Mouse (Mus musculus) myocyte (in vitro differentiated cells): ENCODE results near the gene Cdk5r1.

ENCODE experiments used
- CEBPB ChIP-seq: IDR thresholded peaks from 2 replicates; pipeline ENCODE4 v1.6.1; 2011; ENCODE audit warnings: mild to moderate bottlenecking, moderate library complexity; ENCODE audit not compliant: poor library complexity, insufficient read depth, severe bottlenecking
- E2F4 ChIP-seq: IDR thresholded peaks from one replicate; pipeline ENCODE4 v1.6.1; 2011; ENCODE audit warnings: mild to moderate bottlenecking, control low read depth, moderate library complexity; ENCODE audit not compliant: insufficient read depth
- MAX ChIP-seq: IDR thresholded peaks from one replicate; pipeline ENCODE4 v1.6.1; 2011; ENCODE audit warnings: low read depth, mild to moderate bottlenecking, control low read depth
- MYOD1 ChIP-seq, 3 experiments: IDR thresholded peaks; one replicate each; pipeline ENCODE4 v1.6.1; 2011; ENCODE audit warnings: control low read depth in 2 of 3, low read depth in 2 of 3, mild to moderate bottlenecking in 2 of 3, moderate library complexity in 1 of 3; ENCODE audit not compliant: insufficient read length in 2 of 3, control insufficient read depth in 1 of 3
- MYOG ChIP-seq, 3 experiments: IDR thresholded peaks; one replicate each; pipeline ENCODE4 v1.6.1; 2011; ENCODE audit warnings: control low read depth in 2 of 3, low read depth in 2 of 3, mild to moderate bottlenecking in 2 of 3; ENCODE audit not compliant: insufficient read length in 2 of 3, control insufficient read depth in 1 of 3, insufficient read depth in 1 of 3
- POLR2A ChIP-seq: IDR thresholded peaks from one replicate; pipeline ENCODE4 v1.6.1; 2011; ENCODE audit warnings: low read depth, mild to moderate bottlenecking, control low read depth, moderate library complexity; ENCODE audit not compliant: insufficient read length
- POLR2AphosphoS2 ChIP-seq: IDR thresholded peaks from one replicate; pipeline ENCODE4 v1.6.1; 2011; ENCODE audit warnings: low read depth, control low read depth; ENCODE audit not compliant: insufficient read length
- REST ChIP-seq: IDR thresholded peaks from one replicate; pipeline ENCODE4 v1.6.1; 2011; ENCODE audit warnings: mild to moderate bottlenecking, control low read depth, moderate library complexity; ENCODE audit not compliant: insufficient read depth, insufficient read length
- SRF ChIP-seq: IDR thresholded peaks from one replicate; pipeline ENCODE4 v1.6.1; 2011; ENCODE audit warnings: low read depth; ENCODE audit not compliant: control insufficient read depth, insufficient read length
- TCF12 ChIP-seq: IDR thresholded peaks from one replicate; pipeline ENCODE4 v1.6.1; 2011; ENCODE audit warnings: mild to moderate bottlenecking, control low read depth; ENCODE audit not compliant: poor library complexity, insufficient read depth, severe bottlenecking
- USF1 ChIP-seq: IDR thresholded peaks from one replicate; pipeline ENCODE4 v1.6.1; 2011; ENCODE audit warnings: low read depth, mild to moderate bottlenecking, control low read depth, moderate library complexity

- TF ChIP-seq MAX (no peak), POLR2A (no peak), USF1 (no peak), TCF12 (no peak), MYOG (IDR thresholded peaks at IDR 0.05; ENCODE audit: control insufficient read depth in 1 of 3, insufficient read depth in 1 of 3, insufficient read length in 2 of 3, low read depth in 2 of 3) (no peak), CEBPB (no peak), MYOD1 (IDR thresholded peaks at IDR 0.05; ENCODE audit: control insufficient read depth in 1 of 3, insufficient read length in 2 of 3, low read depth in 2 of 3) (peak in 1 of 3 experiments; percentile 45), POLR2AphosphoS2 (no peak), SRF (no peak), E2F4 (no peak), REST (no peak)
These were observed 28.8 kb downstream of the Cdk5r1 start for GRCm38 (mm10) chr11:80505581-80505980.
